Mouse (Mus musculus) heart, embryonic 16.5 days (tissue): ENCODE measurements around the gene Recql5. TPM values are rescaled to one million over a fixed set of nuclear protein-coding genes. Genes with fewer than 3 reads are reported as not detected.
"Not testable (repeated sequence)": the region's sequence is repeated elsewhere in the genome, so short reads cannot be mapped to it uniquely, and the experiment has no call there.

ENCODE experiments used
- ATAC-seq: fragments of 200-750 bp; cut with Nextera tagmentation; replicated peaks from 2 replicates; pipeline ENCODE4 v1.8.0; 2017; ENCODE audit warnings: moderate number of reproducible peaks; ENCODE audit not compliant: insufficient read depth, low FRiP score; ENCODE audit errors: extremely low read depth
- H3K27ac ChIP-seq: fragments of 300-500 bp; sonication (generic); 2 replicates; pipeline ENCODE4 v1.5.1; 2014; ENCODE audit warnings: mild to moderate bottlenecking, low read length, control low read depth, moderate library complexity
- H3K27me3 ChIP-seq: fragments of 300-500 bp; sonication (generic); 2 replicates; pipeline ENCODE4 v1.6.1; 2014; ENCODE audit warnings: low read length, mixed read lengths; ENCODE audit not compliant: control insufficient read depth, insufficient read depth
- H3K36me3 ChIP-seq: fragments of 300-500 bp; sonication (generic); 2 replicates; pipeline ENCODE4 v1.6.1; 2014; ENCODE audit not compliant: control insufficient read depth, insufficient read depth
- H3K4me1 ChIP-seq: fragments of 300-500 bp; sonication (generic); 2 replicates; pipeline ENCODE4 v1.6.1; 2014; ENCODE audit warnings: low read length, mixed read lengths; ENCODE audit not compliant: control insufficient read depth, insufficient read depth
- H3K4me2 ChIP-seq: fragments of 300-500 bp; sonication (generic); 2 replicates; pipeline ENCODE4 v1.6.1; 2014; ENCODE audit warnings: low read depth, mild to moderate bottlenecking, control low read depth, low read length
- H3K4me3 ChIP-seq: fragments of 300-500 bp; sonication (generic); 2 replicates; pipeline ENCODE4 v1.5.1; 2014; ENCODE audit warnings: mild to moderate bottlenecking, control low read depth, low read length
- H3K9ac ChIP-seq: fragments of 300-500 bp; sonication (generic); 2 replicates; pipeline ENCODE4 v1.6.1; 2014; ENCODE audit warnings: low read length, control low read depth
- H3K9me3 ChIP-seq: fragments of 300-500 bp; sonication (generic); replicated peaks from 2 replicates; pipeline ENCODE4 v1.6.1; 2016; ENCODE audit warnings: low read length; ENCODE audit not compliant: control insufficient read depth
- WGBS: fragments of 180-500 bp; shearing (Covaris S2); extraction: QIAGEN DNeasy Blood & Tissue Kit; methylation state at CpG from one replicate; pipeline ENCODE4 v1.1.7; 2014; 5-methylcytosine and 5-hydroxymethylcytosine counted together
- polyA plus RNA-seq: library from polyadenylated mRNA; unstranded; fragments of >200 nt; fragmentation: Nextera tagmentation; extraction: Ambion mirVana; gene quantifications from 2 replicates; pipeline ENCODE4 v1.2.1, GENCODE M21; 2015

Gene Recql5
- polyA plus RNA-seq, 1 experiment from 2014 or later, result 13.2 TPM

GRCm38 (mm10) chr11:115869393-115869792 is 63.9 kb downstream of the Recql5 start:
- H3K4me2 ChIP-seq, result no peak overlapping the region
- no peak overlapping the region for H3K27ac ChIP-seq
- H3K36me3 ChIP-seq, result no peaks in the 10 kb centered on the region
- H3K9me3 ChIP-seq, result no peaks in the 10 kb centered on the region
- WGBS, result 54% methylated on average over 8 of the region's 8 CpGs
- no peak overlapping the region for H3K9ac ChIP-seq
- peaks cover 5% of the 10 kb centered on the region for H3K4me1 ChIP-seq
- no peak for ATAC-seq
- H3K4me3 ChIP-seq, result no peak overlapping the region
- H3K27me3 ChIP-seq, result no peaks in the 10 kb centered on the region

DNA sequence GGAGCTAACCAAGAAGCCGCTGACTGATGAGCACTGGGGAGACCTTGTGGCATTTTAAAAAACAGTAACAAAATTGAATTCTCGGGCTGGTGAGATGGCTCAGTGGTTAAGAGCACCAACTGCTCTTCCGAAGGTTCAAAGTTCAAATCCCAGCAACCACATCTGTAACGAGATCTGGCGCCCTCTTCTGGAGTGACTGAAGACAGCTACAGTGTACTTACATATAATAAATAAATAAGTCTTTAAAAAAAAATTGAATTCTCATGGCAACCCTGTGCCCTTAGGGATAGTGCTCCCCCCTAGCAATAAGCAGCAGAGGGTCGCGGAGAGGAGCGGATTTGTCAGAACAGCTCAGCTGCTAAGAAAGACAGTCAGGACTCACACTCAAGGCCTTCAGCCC is 69.4 kb downstream of the Recql5 start:
- H3K27ac ChIP-seq, result no peak overlapping the region
- no peak overlapping the region for H3K4me2 ChIP-seq
- H3K27me3 ChIP-seq, result peaks cover 22% of the 10 kb centered on the region
- no peak for ATAC-seq
- H3K9me3 ChIP-seq, result no peaks in the 10 kb centered on the region
- H3K9ac ChIP-seq, result no peak overlapping the region
- H3K4me3 ChIP-seq, result no peak overlapping the region
- 85% methylated on average over 8 of the region's 8 CpGs for WGBS
- no peaks in the 10 kb centered on the region for H3K36me3 ChIP-seq
- H3K4me1 ChIP-seq, result peaks cover 7% of the 10 kb centered on the region

DNA sequence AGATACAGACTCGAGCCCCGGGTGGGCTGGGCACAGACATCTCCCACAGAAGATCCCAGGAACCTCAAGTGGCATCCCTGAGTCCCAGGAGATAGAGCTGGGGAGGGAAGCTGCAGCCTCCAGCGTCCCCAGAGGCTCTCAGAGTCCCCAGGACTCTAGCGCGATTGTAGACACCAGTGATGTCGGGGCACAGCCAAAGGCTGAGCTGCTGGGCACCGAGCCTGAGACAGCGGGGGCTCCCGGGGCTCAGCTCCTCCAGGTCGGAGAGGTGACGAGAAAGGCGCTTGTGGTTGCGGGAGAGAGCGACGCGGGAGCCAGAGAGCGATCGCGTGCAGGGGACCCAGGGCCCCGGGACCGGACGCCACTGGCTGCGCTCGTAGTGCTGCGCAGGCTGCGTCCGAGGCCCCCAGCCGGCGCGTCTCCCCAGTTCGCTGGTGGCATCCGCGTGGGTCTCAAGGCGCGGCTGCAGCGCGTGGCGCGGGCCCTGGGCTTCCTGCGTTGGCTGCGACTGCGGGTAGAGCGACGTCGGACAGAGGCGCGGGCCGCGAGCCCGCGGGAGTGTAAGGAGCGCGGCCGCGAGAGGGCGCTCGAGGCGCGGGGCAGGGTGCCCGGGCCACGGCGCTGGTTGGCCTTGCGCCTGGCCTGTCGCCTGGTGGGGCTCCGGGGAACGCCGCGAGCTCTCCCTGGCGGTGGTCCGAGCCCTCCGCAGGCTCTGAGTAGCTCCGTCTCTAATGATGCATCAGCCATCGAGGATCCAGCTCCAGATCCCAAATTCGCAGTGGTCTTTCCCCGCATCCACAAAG is 73.9 kb downstream of the Recql5 start:
- WGBS, result 1% methylated on average over 75 of the region's 75 CpGs

GRCm38 (mm10) chr11:115858354-115858753 is 74.9 kb downstream of the Recql5 start, which contains the start of gene Myo15b:
Gene Myo15b (plus strand): TSS chr11:115858406.
- Histone ChIP-seq H3K4me1 (peaks cover 15% of the 10 kb centered on the region), H3K27me3 (peaks cover 34% of the 10 kb centered on the region), H3K9me3 (peaks cover 4% of the 10 kb centered on the region), H3K9ac (peak within 1 kb of the TSS; percentile 69), H3K36me3 (peaks cover 2% of the 10 kb centered on the region; the same call in 1 of the 2 replicates), H3K4me3 (peak within 1 kb of the TSS; percentile 56), H3K4me2 (peak within 1 kb of the TSS; percentile 79), H3K27ac (no peak within 1 kb of the TSS)
- 17% methylated on average over 27 of the region's 27 CpGs for WGBS
- ATAC-seq, result no peak

More for the DNA sequence above, 73.9 kb downstream of the Recql5 start:
- Histone ChIP-seq H3K4me1 (peaks cover 15% of the 10 kb centered on the region), H3K4me2 (peak overlapping the region; percentile 79), H3K4me3 (peak overlapping the region; percentile 56), H3K27me3 (peaks cover 34% of the 10 kb centered on the region), H3K9ac (peak overlapping the region; percentile 69), H3K9me3 (peaks cover 4% of the 10 kb centered on the region), H3K27ac (no peak overlapping the region), H3K36me3 (0 out of 2 replicates have a peak, but pooled peaks cover 2% of the 10 kb centered on the region)
- ATAC-seq, result peak; percentile 83

- Histone ChIP-seq H3K27me3 (peaks cover 34% of the 10 kb centered on the region), H3K9ac (peak overlapping the region; percentile 41; the same call in 1 of the 2 replicates), H3K36me3 (peaks cover 2% of the 10 kb centered on the region; the same call in 1 of the 2 replicates), H3K27ac (no peak overlapping the region), H3K9me3 (peaks cover 4% of the 10 kb centered on the region), H3K4me3 (no peak overlapping the region), H3K4me2 (no peak overlapping the region), H3K4me1 (peaks cover 15% of the 10 kb centered on the region)
- 55% methylated on average over 13 of the region's 13 CpGs for WGBS
- no peak for ATAC-seq
These were observed 75.3 kb downstream of the Recql5 start for GRCm38 (mm10) chr11:115857936-115858335.

DNA sequence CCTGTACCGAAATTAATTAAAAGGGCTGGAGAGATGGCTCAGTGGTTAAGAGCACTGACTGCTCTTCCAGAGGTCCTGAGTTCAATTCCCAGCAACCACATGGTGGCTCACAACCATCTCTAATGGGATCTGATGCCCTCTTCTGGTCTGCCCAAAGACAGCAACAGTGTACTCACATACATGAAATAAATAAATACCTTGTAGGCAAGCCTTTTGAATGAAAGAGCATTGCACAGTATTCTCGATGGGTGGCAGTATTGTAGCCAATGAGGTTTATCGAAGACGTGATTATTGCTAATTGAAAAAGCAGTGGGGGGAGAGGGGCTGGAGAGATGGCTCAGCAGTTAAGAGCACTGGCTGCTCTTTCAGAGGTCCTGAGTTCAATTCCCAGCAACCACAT is 76.1 kb downstream of the Recql5 start:
- not testable (repeated sequence) for H3K4me3 ChIP-seq, H3K9ac ChIP-seq, H3K4me2 ChIP-seq, H3K36me3 ChIP-seq, ATAC-seq, H3K9me3 ChIP-seq, H3K27ac ChIP-seq
- H3K27me3 ChIP-seq, result peaks cover 34% of the 10 kb centered on the region
- peaks cover 15% of the 10 kb centered on the region for H3K4me1 ChIP-seq
- 90% methylated on average over 4 of the region's 4 CpGs for whole genome bisulfite sequencing

GRCm38 (mm10) chr11:115854674-115855073 is 78.6 kb downstream of the Recql5 start:
- Histone ChIP-seq H3K27me3 (peaks cover 19% of the 10 kb centered on the region), H3K9ac (no peak overlapping the region), H3K27ac (no peak overlapping the region), H3K9me3 (peaks cover 4% of the 10 kb centered on the region), H3K36me3 (peaks cover 23% of the 10 kb centered on the region), H3K4me1 (peaks cover 13% of the 10 kb centered on the region), H3K4me2 (no peak overlapping the region), H3K4me3 (no peak overlapping the region)
- ATAC-seq, result no peak
- WGBS, result 83% methylated on average over 6 of the region's 6 CpGs

GRCm38 (mm10) chr11:115845819-115846218 is 87.5 kb downstream of the Recql5 start:
- peaks cover 27% of the 10 kb centered on the region for H3K36me3 ChIP-seq
- 96% methylated on average over 2 of the region's 2 CpGs for WGBS
- H3K4me1 ChIP-seq, result peaks cover 26% of the 10 kb centered on the region
- no peak overlapping the region for H3K27ac ChIP-seq
- no peak overlapping the region for H3K9ac ChIP-seq
- no peaks in the 10 kb centered on the region; the same call in 1 of the 2 replicates for H3K9me3 ChIP-seq
- ATAC-seq, result no peak
- H3K4me2 ChIP-seq, result no peak overlapping the region
- H3K4me3 ChIP-seq, result no peak overlapping the region
- H3K27me3 ChIP-seq, result no peaks in the 10 kb centered on the region

- WGBS, result 77% methylated on average over 8 of the region's 8 CpGs
- Histone ChIP-seq H3K9ac (no peak overlapping the region), H3K36me3 (peaks cover 18% of the 10 kb centered on the region), H3K27me3 (no peaks in the 10 kb centered on the region), H3K4me3 (no peak overlapping the region), H3K4me2 (no peak overlapping the region), H3K9me3 (no peaks in the 10 kb centered on the region; the same call in 1 of the 2 replicates), H3K4me1 (peaks cover 39% of the 10 kb centered on the region), H3K27ac (no peak overlapping the region)
- no peak for ATAC-seq
These were observed 89.0 kb downstream of the Recql5 start for GRCm38 (mm10) chr11:115844240-115844639.
